Mouse (Mus musculus) gastrocnemius, adult 8-10 months (tissue): ENCODE data around the gene Kxd1. TPM values are rescaled to one million over a fixed set of nuclear protein-coding genes. Genes with fewer than 3 reads are reported as not detected.

ENCODE experiments used
- DNase-seq, 2 experiments: peaks; one replicate each; pipeline ENCODE4 v3.0.0; 2022; ENCODE audit warnings: low spot score in 2 of 2
- total RNA-seq, 4 experiments: library from RNA; stranded (reverse); gene quantifications; 2 replicates each; pipeline ENCODE4 v1.2.4; 2022

The Kxd1 gene
- total RNA-seq, 4 experiments from 2014 or later = 68.3 to 80.8 (median 76.7) TPM

GRCm38 (mm10) chr8:70547762-70548161 lies 20.0 kb upstream of the Kxd1 start:
- no peak for DNase-seq

DNA sequence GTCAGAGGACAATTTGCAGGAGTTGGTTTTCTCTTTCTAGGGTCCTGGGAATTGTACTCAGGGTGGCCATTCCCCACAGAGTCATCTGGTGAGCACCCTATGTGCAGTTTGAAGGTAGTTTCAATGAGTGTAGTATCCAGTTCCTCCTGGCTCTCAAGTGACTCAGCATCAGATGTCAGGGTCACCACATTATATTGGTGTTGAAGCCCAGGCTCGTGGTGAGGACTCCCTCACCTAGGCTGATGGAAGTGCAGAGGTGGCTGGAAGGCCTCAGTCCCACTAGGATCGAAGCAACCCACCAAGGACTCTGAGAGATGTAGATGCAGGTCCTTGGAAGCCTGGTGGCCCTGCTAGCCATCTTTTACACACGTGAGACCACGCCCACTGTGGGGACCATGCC lies 18.7 kb upstream of the Kxd1 start:
- no peak for DNase-seq

DNA sequence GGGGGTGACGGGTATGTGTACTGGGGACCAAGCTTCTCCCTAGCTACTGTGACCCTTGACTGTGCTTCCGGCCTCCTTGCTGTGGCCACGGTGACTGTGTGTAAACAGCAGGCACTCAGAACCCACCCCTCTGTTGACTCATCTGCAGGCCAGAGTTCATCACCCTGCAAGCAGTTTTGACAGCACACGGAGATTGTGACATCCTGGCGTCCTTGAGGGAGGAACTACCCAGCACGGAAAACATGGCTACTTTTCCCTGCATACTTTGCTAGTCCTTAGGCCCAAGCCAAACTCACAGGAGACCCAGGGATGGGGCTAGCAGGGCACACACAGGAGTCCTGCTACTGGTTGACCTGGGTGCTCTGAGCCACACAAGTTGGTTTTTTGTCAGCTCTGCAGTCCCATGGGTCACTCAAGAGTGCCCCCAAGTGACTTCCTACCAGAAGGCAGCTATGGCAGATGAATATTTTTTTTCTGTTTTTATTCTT lies 16.5 kb upstream of the Kxd1 start:
- no peak for DNase-seq

DNA sequence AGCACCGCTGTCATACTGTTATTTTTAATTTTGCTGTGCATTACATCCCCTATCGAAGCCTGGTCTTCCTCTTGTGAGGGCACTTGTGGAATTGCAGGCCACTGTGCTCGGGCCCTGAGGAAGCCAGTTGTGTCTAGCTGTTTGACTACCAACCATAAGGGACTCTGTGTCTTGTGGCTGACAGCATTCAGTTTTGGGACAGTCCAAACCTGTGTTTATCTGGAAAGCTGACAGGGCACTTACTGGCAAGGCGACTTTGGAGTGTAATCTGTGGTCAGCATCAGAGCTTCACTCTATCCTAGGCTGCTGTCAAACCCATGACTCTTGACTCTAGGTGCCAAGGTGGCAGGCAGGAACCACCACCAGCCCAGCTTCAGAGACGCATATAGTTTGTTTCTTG lies 13.3 kb upstream of the Kxd1 start:
- DNase-seq = no peak

DNA sequence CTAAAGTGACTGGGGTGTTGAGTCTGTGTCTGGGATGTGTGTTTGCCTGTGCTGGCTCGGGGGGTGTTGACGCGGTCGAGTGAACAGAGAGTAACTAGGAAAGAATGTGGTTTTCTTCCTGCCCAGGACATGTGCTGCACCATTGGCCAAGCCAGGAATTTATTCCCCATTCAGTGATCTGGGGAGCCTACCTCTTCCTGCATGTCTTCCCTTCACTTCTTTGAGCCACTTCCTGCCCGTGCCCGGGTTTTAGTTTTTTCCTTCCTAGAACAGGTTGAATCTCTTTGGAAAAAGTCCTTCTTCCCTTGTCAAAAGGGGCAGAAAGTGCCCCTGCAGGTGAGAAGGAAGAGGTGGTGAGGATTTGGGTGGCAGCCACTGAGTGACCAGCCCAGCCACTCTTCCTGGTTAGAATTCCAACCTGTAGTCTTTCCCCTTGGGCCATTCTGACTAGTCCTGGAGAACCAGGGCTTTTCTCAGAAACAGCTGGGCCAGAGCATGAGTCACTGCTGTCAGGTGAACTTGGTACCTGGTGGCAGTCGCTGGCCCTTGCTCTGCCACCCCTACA lies 12.8 kb upstream of the Kxd1 start:
- no peak for DNase-seq

DNA sequence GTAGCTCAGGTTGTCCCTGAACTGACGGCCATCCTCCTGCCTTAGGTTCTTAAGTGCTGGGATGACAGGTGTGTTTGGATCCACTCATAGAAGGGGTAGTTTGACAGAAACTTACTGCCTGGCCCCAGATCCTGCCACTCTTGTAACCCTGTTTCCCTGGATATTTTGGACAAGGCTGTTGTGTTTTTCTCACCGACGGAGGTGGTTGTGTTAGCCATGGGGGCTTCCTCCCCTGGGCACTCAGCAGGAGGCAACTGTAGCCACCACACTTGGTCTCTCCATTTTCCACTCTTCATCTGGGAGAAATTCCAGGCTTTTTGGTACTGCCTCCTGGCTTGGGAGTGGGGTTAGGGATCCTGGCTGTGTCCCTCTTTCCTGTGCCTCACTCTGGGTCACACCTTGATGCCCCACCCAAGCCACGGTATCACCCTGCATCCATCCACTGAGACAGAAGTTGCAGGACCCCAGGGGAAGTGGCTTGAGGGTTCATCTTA lies 12.3 kb upstream of the Kxd1 start:
- DNase-seq = no peak

- peak; percentile 100 for DNase-seq
These were observed 11.5 kb upstream of the Kxd1 start, which contains the start of gene Ell for GRCm38 (mm10) chr8:70539077-70539813. Gene Ell, plus strand, starts transcription at chr8:70539457.

DNA sequence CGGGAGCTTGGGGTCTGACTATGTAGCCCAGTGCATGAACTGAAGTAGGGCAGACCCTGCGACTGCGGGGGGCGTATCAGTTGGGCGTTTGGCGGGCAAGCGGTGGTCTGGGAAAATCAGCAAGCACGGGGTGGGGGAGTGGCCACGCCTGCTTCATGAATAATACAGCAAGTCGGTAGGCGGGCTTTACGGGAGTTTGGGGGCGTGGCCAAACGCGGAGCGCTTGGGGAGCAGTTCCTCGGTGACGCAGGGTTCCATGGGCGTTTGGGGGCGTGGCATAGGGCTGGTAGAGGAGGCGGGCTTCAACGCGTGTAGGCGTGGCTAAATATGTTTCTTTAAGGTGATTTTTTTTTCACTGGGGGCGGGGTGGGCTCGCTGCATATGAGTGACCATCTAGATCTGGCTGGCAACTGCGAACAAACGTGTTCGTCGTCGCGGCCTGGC lies 10.9 kb upstream of the Kxd1 start:
- peak; percentile 99 for DNase-seq

DNA sequence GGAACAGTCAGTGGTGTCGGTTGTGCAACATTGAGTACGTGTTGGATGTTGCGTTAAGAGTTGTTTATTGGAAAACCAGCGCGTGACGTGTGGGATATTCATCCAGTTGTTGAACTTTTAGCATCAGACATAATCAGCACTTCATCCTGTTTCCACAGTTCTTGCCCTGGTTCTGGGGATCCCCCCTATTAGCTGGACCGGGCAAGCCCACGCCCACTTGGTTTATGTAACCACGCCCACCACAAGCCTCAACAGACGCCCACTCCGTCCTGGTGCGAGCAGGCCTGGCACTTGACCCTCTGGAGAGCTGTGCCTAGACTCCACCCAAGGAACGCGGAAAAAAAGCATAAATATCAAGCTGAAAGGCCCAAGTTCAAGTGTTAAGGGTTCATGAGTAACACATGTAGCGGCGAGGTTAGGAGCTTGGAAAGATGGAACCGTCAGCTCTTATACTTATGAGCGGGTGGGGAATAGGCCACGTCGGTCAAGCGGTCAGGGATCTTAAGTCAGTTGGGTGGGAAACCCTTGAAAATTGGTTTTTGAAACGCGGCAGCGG lies 10.3 kb upstream of the Kxd1 start:
- DNase-seq = peak; percentile 59 to 66

GRCm38 (mm10) chr8:70535701-70536100 lies 7.9 kb upstream of the Kxd1 start:
- no peak for DNase-seq

- no peak for DNase-seq
These were observed 7.5 kb upstream of the Kxd1 start for GRCm38 (mm10) chr8:70535221-70535620.

- no peak for DNase-seq
These were observed 6.5 kb upstream of the Kxd1 start for GRCm38 (mm10) chr8:70534281-70534680.

DNA sequence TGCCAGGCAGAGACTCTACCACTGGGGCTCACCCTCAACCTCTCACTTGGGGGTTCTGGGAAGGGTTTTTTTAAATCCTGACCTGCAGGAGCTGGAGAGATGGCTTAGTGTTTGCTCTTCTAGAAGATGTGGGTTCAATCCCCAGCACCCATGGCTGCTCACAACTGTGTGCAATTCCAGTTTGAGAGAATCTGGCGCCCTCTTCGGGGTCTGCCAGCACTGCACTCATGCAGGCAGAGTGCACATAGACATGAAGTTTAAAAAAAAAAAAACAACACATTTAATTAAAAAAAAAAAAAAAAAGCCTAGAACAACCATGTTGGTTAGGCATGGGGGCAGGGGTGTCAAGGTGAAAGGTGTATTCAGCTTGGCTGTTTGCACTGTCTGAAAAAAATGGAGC lies 2.6 kb upstream of the Kxd1 start:
- DNase-seq = no peak

DNA sequence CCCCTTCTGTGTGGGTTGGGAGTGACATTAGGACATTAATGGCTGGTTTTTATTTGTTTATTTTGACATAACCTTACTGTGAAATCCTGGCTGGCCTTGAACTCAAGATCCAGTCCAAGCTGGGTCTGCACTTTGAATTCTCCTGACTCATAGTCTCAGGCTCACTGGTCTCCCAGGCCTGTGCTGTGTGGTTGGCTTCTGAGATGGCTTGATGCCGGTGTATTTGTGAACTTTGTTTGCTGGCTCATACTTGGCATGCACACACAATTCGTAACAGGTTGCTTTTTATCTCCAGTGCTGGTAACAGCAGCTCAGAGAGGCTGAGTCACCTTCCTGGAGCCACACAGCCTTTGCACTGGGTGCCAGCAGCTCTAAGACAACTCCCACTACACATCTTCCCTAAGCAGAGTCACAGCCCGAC lies 2.0 kb upstream of the Kxd1 start:
- DNase-seq = no peak

GRCm38 (mm10) chr8:70529299-70529698 lies 1.5 kb upstream of the Kxd1 start:
- no peak for DNase-seq

- DNase-seq = no peak
These were observed 534 bp upstream of the Kxd1 start for GRCm38 (mm10) chr8:70528182-70528797.

GRCm38 (mm10) chr8:70527111-70527511 lies 645 bp downstream of the Kxd1 start:
- no peak for DNase-seq

DNA sequence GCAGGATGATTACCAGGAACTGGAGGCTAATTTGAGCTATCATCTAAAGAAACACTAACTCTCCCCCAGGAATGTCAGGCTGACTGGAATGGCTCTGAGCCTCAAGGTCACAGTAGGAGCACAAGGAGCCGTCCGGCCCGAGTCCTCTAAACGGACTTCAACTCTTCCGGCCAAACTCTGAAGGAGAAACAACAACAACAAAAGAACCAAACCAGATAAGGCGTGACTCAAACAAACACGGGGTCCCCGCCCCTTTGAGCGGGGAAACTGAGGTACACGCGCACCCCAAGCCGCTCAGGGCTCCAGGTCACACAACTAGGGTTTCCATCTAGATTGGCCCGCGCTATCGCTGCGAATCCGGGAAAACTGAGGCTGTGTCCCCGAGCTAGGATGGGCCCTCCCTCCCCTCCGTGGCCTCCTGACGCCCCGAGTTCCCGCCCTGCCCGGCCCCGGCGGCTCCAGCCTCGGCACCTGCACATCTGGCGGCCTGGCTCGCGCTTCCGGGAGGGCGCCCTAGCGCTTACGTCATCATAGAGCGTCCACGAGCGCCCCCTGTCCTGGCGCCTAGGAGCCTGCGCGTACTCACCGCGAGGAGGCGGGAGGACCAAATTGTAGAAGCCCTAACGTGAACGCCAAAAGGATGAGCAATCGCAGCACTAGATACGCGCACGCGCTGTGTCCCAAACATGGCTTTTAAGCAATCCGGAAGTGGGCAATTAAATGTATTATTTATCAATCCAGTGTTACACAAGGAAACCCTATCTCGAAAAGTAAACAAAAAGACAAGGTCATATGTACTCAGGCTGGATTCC lies 5.0 kb downstream of the Kxd1 start:
- peak; percentile 93 to 96 for DNase-seq

- no peak for DNase-seq
These were observed 8.2 kb downstream of the Kxd1 start for GRCm38 (mm10) chr8:70519606-70520005.

- DNase-seq = no peak
These were observed 8.7 kb downstream of the Kxd1 start for GRCm38 (mm10) chr8:70519043-70519442.
